Mouse (Mus musculus): ENCODE data around the gene Srebf1.

The Srebf1 gene

DNA sequence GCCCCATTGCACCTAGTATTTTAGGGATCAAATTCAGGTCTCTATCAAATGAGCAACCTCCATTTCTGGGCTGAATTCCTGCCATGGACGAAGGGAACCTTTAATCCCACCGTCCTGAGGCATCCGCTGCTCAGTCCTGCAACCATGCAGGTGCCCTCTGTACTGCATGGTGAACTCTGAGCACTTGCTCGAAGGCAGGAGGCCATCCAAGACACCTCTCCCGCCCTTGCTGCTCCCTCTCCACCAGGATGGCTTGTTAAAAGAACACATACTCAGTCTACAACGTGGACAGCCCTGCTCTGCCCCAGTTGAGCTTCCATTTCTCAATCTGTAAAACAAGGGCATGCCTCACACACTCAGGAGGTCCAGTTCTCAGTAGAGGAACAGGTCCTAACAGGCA lies 14.2 kb downstream of the Srebf1 start:
- CTCF ChIA-PET: no interaction called here

DNA sequence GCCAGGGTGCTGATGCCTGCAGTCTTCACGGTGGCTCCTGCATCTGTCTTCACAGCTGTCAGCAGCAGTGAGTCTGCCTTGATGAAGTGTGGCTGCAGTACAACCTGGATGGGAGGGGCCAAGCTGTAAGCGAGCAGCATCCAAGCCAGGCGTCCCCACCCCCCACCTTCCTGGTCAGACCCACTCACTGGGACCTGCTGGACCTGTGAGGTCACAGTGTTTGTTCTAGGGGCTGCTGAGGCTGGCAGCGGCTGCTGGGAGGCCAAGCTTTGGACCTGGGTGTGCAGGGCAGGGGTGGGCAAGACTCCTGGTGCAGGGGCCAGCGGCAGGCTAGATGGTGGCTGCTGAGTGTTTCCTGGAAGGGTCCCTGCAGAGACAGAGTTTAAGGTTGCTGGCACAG lies 16.2 kb downstream of the Srebf1 start:
- CTCF ChIA-PET: no interaction called here

DNA sequence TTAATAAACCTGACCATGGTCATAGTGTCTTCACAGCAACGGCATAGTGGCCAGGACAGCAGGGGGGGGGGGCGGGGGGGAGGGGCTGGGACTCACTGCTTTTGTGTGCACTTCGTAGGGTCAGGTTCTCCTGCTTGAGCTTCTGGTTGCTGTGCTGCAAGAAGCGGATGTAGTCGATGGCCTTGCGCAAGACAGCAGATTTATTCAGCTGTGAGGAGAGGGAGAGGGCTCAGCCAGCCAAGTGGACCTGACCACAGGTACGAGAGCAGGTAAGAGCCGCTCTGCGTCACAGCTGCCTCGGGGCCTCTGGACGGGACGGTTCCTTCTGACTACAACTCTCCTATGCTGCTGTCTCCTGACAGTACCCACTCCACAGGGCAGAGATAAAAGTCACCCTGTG lies 17.4 kb downstream of the Srebf1 start:
- CTCF ChIA-PET: no interaction called here

DNA sequence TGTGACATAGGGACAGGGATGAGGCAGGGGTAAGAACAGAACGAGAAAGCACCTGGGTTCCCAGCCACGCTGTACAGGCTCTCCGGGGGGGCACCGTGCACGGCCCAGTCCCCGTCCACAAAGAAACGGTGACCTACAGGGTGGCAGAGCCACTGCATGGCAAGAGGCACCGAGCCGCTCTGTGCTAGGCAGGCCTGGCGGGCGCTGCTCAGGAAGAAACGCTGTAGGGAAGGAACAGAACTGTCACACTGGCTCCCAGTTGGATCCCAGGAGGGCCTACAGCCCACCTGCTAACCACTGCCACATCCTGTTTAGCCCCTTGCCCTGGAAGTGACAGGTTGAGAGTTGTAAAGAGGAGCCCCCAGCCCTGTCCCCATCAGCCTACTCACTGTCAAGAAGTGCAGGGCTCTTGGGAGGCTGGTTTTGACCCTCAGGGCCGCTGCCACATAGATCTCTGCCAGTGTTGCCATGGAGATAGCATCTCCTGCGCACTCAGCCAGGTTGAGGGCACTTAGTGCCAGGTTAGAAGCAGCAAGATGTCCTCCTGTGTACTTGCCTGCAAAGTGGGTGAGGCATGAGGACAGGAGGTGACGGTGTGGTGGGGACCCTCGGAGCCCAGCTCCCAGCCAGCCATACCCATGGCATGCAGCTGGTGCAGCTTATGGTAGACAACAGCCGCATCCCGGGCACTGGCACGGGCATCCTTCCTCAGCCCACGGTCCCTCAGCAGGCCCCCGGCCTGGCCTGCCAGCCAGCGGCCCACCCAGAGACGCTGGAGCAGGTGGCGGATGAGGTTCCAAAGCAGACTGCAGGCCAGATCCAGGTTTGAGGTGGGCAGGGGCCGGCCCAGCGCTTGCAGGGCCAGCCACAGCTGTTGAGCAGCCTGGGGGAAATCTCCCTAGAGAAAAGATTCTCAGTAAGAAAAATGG lies 19.4 kb downstream of the Srebf1 start:
- CTCF ChIA-PET: no interaction called here

DNA sequence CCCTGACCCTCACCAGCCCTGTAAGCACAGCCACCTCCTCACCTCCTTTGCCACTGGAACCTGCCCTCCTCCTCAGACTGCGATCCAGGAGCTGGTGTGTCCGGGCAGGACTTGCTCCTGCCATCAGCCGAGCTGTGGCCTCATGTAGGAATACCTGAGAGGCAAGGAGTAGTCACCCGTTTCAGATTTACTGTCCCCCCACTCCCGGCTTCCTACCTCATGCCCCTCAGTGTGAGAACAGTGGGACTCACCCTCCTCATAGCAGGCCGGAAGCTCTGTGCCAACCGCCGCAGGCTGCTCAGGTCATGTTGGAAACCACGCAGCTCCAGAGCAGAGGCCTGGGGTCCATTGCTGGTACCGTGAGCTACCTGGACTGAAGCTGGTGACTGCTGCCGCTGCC lies 22.0 kb downstream of the Srebf1 start:
- CTCF ChIA-PET: interaction anchor here (0.6 to 2.2 kb wide), 4 partner anchors 10 to 212 kb away, joined by 3 to 8 read pairs (median 3); no protein-coding TSS in a partner anchor

DNA sequence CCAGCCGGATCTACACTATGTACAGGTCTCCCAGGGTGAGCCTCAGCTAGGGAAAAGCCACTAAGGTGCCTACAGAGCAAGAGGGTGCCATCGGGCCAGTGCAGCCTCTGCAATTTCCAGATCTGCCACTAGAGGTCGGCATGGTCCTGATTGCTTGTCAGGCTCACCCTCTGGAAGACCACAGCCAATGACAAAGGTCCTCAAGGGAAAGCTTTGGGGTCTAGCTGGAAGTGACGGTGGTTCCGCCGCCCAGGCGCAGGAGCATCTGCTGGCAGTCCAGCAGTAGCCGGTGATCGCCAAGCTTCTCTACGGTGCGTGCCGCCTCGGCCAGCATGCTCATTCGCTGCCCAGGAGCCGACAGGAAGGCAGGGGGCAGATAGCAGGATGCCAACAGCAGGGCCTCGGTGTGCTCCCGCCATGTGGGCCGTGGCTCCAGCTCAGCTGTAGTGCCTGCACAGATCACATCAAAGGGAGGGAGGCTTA lies 22.6 kb downstream of the Srebf1 start:
- CTCF ChIA-PET: interaction anchor here (0.6 to 2.2 kb wide), 4 partner anchors 11 to 212 kb away, joined by 3 to 8 read pairs (median 3); no protein-coding TSS in a partner anchor

DNA sequence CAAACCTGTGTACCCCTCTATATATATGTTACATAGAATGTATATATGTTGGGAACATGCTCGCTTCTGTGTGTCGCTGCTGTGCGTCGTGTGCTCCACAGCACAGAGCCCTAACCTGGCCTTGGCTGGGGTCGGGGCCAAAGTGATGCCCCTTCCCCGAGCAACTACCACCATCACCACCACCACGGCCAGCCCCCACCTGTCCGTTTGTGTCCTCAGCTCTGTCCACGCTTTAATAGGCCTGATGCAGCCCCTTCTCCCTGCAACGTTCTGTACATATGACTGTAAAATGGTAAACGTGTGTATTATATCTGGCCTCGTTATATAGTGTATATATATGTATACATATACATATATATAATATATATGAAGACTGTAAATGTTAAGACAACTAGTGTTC lies 23.7 kb downstream of the Srebf1 start:
- CTCF ChIA-PET: interaction anchor here (0.6 to 2.2 kb wide), 2 partner anchors 12 to 17 kb away, joined by 3 to 8 read pairs; no protein-coding TSS in a partner anchor

DNA sequence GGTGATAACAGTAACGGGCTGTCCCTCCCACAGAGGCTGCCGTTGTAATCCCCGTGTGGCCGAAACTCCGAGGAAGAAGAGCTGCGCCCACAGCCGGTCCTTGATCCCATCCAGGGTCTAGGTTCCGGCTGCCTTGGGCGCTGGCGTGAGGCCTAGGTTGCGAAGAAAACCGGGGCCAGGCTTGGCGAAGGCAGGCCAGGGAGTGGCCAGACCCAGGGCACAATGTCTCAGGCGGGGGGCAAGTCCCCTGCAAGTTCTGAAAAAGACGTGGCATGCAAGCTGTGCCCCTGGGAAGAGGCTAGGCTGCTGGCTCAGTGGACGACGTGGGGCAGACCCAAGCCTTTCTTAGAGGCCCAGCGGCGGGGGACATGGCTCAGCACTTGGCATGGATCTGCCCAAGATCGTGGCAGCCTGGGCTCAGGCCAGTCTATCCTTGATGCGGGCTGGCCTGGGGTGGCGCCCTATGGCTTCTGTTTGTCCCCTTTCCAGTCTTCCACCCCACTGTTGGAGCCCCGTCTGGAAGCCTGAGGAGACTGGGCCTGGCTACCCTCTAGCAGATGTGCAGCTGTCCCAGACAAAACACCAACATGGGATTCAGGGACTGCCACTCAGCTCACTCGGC lies 24.3 kb downstream of the Srebf1 start:
- CTCF ChIA-PET: interaction anchor here (0.6 kb wide), 1 partner anchor 17 kb away, joined by 3 read pairs; no protein-coding TSS in a partner anchor

DNA sequence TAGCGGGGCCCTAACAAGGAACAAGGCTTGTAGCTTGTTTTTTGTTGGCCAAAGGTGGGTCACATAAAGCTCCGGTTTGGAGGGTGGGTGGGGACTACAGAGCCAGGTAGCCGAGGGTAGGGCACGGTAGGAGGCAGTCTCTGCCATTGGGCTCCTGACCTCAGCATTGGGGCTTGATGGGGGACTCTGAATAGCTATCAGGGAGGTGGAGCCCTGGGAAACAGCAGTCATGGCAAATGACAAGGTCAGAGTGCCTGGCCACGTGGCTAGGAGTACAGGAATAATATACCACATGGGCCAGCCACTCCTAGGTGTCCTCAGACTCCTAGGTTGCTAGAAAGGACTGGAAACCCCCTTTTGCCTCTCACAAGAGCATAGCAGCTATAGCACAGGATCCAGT lies 26.0 kb downstream of the Srebf1 start:
- CTCF ChIA-PET: interaction anchor here (0.6 kb wide), 1 partner anchor 112 kb away, joined by 9 read pairs; no protein-coding TSS in a partner anchor

DNA sequence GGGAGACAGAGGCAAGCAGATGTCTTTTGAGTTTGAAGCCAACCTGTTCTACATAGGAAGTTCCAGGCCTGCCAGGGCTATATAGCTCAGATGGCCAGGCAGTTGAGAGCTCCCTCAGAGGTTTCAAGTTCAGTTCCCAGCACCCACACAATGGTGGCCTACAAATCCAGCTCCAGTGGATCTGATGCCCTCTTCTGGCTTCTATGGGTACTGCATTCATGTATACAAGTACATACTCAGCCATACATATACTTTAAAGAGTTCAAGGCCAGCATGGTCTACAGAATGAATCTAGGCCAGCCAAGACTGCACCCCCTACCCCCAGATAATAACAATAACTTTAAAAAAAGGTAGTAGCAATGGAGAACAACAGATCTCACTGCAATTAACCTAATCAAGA lies 27.3 kb downstream of the Srebf1 start:
- CTCF ChIA-PET: no interaction called here

DNA sequence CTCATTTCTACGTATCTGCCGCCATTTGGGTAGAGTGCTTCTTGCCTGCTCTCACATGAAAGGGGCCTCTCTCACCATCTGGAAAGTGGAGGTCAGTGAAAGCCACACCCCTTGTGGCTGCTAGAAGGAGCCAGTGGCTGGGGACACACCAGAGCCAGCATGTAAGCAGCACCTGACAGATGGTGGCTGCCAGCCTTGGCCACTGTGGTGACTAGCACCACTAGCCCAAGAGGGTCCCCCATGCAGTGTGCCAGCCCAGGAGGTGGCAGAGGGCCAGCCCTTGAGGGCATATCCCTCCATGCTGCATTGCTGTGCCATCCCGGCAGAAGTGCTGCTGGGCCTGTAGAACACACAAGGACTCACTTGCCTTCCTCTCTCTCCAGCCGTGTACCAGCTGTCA lies 28.8 kb downstream of the Srebf1 start:
- CTCF ChIA-PET: no interaction called here

DNA sequence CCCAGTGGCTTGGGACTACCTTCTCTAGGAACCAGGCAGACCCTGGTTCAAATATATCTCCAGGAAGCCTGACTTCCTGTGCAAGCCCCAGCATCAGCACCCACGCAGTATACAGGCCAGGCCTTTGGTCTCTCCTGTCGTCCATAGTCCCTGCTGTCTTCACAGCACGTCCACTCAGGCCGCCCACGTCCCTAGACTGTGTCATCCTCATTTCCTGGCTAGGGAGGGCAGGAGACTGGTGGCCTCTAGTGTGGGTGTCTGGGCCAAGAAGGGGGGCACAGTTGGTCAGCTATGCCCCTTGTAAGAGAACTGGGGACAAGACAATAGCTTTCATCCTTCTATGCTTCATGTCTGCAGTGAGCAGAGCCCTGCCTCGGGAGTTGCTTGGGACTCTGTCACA lies 29.8 kb downstream of the Srebf1 start:
- CTCF ChIA-PET: no interaction called here

DNA sequence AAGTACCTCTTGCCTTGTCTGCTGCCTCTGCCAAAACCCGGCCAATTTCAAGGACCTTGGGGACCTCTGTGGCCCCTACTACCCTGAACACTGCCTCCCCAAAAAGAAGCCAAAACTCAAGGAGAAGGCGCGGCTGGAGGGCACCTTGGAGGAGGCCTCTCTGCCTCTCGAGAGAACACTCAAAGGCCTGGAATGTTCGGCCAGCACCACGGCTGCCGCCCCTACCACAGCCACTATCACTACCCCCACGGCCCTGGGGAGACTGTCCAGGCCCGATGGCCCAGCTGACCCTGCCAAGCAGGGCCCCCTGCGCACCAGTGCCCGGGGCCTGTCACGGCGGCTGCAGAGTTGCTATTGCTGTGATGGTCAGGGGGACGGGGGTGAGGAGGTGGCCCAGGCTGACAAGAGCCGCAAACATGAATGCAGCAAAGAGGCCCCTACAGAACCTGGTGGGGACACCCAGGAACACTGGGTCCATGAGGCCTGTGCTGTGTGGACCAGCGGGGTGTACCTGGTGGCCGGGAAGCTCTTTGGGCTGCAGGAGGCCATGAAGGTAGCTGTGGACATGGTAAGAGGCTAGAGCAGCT lies 32.2 kb downstream of the Srebf1 start:
- CTCF ChIA-PET: no interaction called here

DNA sequence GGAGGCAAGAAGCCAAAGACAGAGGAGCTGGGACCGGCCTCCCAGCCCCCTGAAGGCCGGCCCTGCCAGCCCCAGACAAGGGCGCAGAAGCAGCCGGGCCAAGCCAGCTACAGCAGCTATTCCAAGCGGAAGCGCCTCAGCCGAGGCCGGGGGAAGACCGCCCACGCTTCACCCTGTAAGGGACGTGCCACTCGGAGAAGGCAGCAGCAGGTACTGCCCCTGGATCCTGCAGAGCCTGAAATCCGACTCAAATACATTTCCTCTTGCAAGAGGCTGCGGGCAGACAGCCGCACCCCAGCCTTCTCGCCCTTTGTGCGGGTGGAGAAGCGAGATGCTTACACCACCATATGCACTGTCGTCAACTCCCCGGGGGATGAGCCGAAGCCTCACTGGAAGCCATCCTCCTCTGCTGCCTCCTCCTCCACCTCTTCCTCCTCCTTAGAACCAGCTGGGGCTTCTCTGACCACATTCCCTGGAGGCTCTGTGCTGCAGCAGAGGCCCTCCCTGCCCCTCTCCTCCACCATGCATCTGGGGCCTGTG lies 32.8 kb downstream of the Srebf1 start:
- CTCF ChIA-PET: no interaction called here

DNA sequence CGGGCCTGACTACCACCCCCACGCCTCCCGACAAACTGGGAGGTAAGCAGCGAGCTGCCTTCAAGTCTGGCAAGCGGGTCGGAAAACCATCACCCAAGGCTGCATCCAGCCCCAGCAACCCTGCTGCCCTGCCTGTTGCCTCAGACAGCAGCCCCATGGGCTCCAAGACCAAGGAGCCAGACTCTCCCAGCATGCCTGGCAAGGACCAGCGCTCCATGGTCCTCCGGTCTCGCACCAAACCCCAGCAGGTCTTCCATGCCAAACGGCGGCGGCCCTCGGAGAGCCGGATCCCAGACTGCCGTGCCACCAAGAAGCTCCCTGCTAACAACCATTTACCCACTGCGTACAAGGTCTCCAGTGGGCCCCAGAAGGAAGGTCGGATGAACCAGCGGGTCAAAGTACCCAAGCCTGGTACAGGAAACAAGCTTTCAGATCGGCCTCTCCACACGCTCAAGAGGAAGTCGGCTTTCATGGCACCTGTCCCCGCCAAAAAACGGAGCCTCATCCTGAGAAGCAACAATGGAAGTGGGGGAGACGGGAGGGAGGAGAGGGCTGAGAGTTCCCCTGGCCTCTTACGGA lies 34.0 kb downstream of the Srebf1 start:
- CTCF ChIA-PET: no interaction called here

DNA sequence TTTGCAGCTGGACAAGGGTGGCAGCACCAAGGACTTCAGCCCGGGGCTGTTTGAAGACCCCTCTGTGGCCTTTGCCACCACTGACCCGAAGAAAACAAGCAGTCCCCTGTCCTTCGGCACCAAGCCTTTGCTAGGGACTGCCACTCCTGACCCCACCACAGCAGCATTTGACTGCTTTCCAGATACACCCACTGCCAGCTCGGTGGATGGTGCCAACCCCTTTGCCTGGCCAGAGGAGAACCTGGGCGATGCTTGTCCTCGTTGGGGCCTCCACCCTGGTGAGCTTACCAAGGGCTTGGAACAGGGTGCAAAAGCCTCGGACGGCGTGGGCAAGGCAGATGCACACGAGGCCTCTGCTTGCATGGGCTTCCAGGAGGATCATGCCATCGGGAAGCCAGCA lies 35.3 kb downstream of the Srebf1 start:
- CTCF ChIA-PET: no interaction called here

DNA sequence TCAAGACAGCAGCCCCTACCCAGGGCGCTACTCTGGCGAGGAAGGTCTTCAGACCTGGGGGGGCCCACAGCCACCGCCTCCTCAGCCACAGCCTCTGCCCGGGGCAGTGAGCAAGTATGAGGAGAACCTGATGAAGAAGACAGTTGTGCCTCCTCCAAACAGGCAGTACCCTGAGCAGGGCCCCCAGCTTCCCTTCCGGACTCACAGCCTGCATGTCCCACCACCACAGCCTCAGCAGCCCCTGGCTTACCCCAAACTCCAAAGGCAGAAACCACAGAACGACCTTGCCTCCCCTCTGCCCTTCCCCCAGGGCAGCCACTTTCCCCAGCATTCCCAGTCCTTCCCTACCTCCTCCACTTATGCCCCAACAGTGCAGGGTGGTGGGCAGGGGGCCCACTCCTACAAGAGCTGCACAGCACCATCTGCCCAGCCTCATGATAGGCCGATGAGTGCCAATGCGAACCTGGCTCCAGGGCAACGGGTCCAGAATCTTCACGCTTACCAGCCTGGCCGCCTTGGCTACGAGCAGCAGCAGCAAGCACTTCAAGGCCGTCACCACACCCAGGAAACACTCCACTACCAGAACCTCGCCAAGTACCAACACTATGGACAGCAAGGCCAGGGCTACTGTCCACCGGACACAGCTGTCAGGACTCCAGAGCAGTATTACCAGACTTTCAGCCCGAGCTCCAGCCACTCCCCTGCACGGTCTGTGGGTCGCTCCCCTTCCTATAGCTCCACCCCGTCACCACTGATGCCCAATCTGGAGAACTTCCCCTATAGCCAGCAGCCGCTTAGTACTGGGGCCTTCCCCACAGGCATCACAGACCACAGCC lies 36.8 kb downstream of the Srebf1 start:
- CTCF ChIA-PET: no interaction called here

DNA sequence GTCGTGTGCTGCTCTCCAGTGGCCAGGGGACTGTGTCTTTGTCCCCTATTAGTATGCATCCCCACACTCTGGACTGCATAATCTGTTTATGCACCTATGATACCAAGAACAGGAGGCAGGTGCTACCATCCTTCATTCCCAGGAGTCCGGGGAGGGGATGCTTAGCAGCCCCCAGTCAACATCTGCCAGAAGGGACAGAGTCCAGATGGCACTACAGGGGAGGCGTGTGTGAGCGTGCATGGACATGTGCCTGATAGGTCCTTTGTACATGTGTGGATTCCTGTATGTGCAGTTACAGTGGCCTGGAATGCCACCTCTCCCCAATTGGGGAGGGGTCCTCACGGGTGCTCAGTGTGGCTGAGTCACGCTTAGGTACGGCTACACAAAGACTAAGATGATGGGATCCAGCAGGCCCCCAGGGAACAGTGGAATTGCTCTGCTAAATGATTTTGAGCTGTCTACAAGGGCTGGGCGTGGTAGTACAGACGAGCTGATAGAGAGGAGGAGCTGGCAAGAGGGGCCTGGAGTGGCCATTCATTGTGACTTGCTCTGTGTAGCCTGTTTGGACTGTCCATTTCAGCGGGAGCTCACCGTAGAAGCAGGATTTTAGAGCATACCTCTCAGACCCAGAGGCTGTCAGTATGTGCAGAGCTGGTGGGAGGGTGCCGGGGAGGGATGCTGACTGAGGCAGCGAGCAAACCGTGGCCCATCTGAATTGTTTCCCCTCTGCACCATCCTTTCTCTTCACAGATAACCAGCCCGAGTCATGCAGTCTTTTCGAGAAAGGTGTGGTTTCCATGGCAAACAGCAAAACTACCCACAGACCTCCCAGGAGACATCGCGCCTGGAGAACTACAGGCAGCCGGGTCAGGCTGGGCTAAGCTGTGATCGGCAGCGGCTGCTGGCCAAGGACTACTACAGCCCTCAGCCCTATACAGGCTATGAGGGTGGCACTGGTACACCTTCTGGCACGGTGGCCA lies 37.7 kb downstream of the Srebf1 start:
- CTCF ChIA-PET: no interaction called here

DNA sequence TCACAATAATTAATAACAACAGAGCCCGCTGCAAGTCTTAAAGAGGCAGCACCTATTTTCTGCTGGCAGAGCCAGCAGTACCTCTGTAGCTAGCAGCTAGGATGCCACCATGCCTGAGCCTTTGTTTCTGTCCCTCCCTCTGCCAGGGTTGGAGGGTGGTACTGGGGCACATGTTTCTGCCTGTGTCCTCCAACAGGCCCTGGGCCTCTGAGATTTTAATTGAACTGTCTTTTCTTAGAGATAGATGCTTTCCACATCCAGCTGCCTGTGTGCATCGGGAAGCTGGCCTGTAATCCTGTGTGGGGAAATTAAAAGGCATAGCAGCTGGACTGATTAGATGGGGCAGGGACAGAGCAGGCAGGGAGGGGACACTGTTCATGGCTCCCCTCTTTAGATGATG lies 39.6 kb downstream of the Srebf1 start:
- CTCF ChIA-PET: no interaction called here
